Mouse (Mus musculus) cerebellum, adult 2 months (tissue): ENCODE results near the gene Vgll4.

Source experiments
- CTCF ChIP-seq: fragments of 200-500 bp; IDR thresholded peaks from 2 replicates; pipeline ENCODE4 v1.5.1; 2011; ENCODE audit warnings: low read depth, mild to moderate bottlenecking, control low read depth, low read length, moderate library complexity, borderline replicate concordance; ENCODE audit not compliant: insufficient read depth
- POLR2A ChIP-seq: fragments of 200-500 bp; IDR thresholded peaks from 2 replicates; pipeline ENCODE4 v1.6.1; 2011; ENCODE audit warnings: low read length, control low read depth, borderline replicate concordance; ENCODE audit not compliant: insufficient read depth

- TF ChIP-seq CTCF (no peak), POLR2A (no peak)
Observed at GRCm38 (mm10) chr6:114970386-114970785, 592 bp upstream of the Vgll4 start.
